Mouse (Mus musculus) adrenal gland, postnatal 25 days (tissue): ENCODE measurements around the gene Slc25a21. TPM values are rescaled to one million over a fixed set of nuclear protein-coding genes. Genes with fewer than 3 reads are reported as not detected.

Experiments
- DNase-seq: peaks from one replicate; pipeline ENCODE4 v3.0.0; 2021; ENCODE audit warnings: mixed read lengths
- total RNA-seq: library from RNA; stranded (reverse); gene quantifications from 2 replicates; pipeline ENCODE4 v1.2.3, GENCODE M21; 2021

The Slc25a21 gene
- total RNA-seq, 1 experiment from 2014 or later: 0.91 TPM

DNA sequence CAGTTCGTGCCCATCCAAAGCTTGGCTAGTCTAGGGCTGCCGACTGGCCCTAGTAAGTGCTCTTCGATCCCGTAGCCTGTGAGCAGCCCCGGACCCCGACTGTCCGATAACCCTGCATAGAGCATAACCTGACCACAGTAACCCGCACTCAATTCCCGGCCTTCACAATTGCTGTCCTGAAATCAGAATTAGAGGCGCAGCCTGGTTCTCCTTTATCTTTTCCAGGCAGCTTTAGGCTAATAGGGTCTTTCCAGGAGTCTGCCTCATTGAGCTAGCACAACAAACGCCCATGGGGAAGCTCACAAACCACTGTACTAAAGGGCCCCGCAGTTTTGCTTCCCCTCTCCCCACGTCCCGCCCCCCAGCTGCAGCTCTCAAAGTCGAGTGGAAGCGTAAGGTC lies 506.9 kb downstream of the Slc25a21 start:
- no peak for DNase-seq

DNA sequence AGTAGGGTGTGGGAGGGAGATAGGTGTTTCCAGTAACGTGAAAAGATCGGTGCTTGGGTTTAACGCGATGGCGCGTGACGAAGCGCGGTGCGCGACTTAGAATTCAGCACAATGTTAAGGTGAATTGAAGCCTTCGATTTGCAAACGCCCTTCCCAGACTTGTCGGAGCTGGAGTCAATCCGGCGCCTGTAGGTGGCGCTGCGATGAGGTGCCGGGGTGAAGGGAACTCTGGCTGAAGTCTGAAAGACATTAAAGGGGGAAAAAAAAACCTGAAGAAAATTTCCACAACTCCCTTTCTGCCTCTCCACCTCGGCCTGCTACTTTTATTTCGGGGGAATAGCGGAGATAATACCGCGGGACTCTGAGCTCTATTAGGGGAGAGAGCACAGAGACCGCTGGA lies 507.5 kb downstream of the Slc25a21 start:
- DNase-seq: no peak

DNA sequence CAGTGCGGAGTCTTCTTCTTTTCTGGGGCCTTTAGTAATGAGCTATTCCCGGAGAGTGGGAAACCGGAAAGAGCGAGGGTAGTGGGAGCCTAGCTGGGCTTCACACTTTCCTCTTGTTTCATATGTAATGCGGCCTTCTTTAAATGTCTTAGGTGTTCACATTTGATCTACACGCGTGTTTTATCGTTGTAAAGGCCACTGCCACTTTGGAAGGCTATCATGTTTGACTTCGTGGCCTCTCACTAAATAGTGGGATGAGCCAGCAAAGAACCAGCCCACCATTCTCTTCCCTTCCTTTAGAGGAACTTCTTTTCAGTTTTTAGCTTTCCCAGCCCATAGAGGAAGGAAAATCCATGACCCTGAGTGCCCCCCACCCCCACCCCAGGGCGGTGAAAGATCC lies 507.9 kb downstream of the Slc25a21 start:
- no peak for DNase-seq

DNA sequence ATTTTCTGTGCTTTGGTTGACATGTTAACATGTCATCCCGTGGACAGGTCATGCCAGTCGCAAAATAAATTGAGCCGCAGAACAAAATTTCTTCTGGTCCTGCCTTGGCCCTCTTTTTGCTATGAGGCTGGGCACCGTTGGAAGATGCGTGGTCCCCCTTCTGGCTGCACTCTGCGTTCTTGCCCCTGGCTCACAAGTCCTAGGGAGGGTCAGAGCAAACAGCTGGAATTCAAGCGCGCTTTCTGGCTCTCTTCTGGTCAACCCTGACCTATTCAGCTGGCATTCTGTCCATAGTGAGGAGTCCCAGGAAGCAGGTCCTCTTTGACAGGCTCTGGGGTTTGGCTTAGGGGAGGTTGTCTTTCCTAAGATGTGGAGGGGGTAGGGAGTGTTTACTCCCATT lies 508.4 kb downstream of the Slc25a21 start:
- no peak for DNase-seq

DNA sequence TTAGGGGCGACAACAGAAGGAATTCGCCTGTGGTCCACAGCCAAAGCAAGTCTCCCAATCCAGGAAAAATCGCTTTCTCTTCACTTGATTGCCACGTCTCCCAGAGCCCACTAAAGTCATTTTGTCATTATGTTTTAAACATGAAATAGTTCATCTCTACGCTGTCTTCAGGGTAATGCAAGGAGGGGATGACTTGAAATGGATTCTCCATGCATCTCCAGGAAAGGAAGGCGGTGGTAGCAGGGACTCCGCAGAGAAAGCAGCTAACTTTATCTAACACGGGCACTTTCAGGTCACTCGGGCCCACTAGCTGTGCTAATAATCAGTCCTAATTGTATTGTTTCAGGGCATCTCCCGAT lies 508.8 kb downstream of the Slc25a21 start:
- DNase-seq: no peak

DNA sequence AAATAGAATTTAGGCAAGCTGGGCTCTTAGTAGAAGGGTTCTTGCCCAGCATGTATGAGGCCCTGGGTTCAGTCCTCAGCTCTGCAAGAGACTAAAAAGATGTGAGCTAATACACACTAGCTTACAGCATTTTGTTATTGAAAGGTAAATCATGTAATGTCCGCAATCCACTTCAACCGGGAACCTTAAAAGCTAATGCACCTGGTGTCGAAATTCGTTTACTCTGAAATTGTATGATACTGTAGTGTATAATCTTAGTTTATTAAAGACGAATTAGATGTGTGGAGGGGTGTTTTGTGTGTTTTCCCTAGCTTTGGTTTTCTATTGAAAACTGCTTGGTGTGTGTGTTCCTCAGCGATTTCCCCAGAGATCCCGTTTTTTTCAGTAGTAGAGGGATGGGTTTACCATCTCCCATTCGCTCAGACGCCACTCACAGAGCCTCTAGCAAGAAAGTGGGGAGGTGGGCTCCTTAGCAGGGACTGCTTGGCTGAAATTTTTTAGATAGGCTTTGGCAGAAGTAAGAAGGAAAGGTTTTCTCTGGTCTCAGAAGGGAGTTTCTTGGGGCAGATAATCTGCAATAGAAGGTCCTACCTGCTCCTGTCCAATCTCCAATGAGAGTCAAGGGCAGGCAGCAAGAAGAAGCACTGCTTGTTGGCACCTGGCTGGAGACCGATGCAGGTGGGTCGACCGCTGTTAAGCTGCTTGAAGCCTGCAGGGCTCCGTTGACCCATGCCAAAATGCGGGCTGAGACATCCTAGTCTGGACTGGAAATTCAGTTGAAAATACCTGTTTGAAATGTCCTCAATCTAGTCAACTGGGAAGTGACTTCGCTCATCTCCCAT lies 509.4 kb downstream of the Slc25a21 start:
- no peak for DNase-seq

DNA sequence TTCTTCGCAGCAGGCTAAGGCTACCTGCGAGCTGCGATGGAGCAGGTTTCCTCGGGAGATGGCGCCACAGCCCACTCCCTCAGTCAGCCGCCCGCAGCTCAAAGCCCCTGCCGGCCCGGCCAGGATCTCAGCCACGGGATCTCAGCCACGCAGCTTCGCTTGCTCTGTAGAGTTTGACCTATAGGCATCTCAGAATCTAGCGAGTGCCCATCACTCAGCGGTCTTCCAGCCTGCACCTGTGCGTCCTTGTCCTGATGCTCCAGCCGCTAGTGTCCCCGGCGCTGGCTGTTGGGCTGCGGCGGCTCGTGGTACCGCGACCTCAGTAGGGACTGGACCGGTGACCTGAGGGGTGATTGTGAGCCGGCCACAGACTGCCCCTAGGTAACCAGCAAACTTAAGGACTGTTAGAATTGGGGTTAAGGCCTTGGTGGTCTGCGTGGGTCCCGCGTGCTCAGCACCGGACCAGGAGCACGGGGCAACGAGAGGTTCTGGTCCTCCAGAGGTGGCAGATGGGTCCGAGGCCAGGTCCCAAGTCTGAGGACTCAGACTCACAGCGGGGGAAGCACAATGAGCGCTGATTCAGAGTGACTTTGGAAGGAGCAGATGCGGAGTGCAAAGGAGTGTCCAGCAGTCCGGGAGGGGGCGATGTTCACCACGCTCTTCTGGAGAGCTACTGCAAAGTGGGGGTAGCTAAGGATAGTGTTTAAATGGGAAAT lies 516.0 kb downstream of the Slc25a21 start:
- no peak for DNase-seq

DNA sequence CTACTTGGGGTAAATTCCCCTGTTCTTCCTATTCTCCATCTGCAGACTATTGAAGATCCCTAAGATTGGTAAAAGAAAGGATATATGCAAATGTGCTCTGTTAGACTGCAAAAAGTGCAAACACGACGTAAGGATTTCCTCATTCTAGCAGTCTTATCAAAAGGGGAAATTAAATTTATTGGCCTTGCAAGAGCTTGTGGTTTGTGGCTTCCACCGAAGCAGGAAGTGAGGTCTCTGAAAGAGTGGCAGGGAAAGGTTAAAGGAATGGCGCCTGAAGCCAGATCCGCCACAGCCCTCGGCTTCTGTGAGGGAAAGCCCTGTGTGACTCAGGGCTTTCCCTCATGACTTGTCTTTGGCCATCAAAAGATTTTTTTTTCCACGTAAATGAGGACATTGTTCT lies 519.7 kb downstream of the Slc25a21 start:
- no peak for DNase-seq

DNA sequence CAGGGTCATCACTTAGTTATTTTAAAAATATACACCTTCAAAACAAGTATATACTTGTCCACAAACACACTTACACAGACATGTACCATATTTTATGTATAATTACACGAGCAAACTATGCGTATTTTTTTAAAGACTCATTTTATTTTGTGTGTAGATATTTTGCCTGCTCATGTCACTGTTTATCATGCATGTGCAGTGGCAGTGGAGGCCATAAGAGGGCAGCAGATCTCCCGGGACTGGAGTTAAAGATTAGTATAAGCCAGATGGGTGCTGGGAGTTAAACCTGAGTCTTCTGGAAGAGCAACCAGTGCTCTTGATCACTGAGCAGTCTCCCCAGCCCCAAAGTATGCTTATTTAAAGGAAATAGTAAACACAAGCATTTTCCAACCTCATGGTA lies 522.5 kb downstream of the Slc25a21 start:
- DNase-seq: no peak

DNA sequence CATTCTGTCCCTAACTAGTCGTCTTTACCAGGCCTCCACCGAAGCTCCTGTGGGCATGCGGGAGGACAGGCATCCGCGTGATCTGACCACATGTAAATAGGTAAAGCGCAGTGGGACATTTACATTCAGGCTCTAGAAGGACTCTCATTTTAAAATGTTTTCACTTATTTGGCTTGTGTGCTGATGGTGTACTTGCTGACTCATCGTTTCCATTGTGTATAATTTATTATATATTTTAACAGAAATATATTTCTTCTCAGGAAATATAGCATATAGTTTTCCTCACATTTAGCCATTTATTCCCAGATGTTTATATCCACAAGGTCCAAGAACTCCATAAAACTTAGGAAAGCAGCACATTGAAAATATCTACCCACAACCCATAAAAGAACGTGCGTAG lies 526.5 kb downstream of the Slc25a21 start:
- DNase-seq: no peak

DNA sequence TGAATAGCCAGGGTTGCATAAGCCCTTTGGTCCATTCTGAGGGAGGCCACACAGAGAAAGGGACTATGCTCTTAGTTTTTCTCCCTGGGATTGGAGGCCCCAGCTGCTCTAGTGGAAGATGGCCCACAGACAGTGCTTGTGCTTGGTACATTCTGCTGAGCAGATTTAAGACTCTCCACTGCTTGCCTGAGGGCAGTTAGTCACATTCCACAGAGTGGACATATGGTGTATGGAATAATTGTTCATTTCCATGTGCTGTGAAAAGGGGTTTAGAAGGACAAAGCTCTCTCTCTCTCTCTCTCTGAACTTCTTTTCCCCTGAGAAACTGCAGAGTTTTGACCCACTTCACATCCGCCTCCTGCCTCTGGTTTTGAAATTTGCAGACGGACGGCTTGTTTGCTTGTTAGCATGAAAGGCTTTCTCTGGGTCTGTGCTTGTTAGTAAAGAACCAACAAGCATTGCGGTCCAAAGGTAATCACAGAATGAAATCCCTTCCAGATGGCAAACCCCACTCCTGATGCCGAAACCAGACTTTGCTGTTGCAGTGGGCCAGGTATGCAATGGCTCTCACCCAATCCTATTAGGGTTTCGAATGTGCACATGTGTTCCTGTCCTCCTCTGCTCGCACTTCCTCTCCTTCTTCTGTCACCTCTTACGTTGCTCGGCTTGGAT lies 527.7 kb downstream of the Slc25a21 start:
- DNase-seq: no peak

Other genes with a start within 250 kb of the Slc25a21 start
- gene Prps1l3, start 32.9 kb upstream of the Slc25a21 start, total RNA-seq: 38.8 and 44.8 TPM in 2 replicates
- gene Mipol1, start 33.0 kb upstream of the Slc25a21 start, total RNA-seq: 10.7 and 13.1 TPM in 2 replicates